Mouse (Mus musculus) CD4-positive, CD25-positive, alpha-beta regulatory T cell, adult 4 months (primary cell): Measurements from ENCODE around the gene Spg21. TPM values are rescaled to one million over a fixed set of nuclear protein-coding genes. Genes with fewer than 3 reads are reported as not detected.

Experiments
- ATAC-seq: one replicate; pipeline ENCODE4 v1.8.0; 2017
- polyA plus RNA-seq, 2 experiments: library from polyadenylated mRNA; unstranded; fragments of 100-300 nt; shearing (Covaris generic); gene quantifications; one replicate each; pipeline ENCODE4 v1.2.1; 2017

Gene Spg21
- polyA plus RNA-seq, 2 experiments from 2014 or later = 76.6 to 78.9 TPM

DNA sequence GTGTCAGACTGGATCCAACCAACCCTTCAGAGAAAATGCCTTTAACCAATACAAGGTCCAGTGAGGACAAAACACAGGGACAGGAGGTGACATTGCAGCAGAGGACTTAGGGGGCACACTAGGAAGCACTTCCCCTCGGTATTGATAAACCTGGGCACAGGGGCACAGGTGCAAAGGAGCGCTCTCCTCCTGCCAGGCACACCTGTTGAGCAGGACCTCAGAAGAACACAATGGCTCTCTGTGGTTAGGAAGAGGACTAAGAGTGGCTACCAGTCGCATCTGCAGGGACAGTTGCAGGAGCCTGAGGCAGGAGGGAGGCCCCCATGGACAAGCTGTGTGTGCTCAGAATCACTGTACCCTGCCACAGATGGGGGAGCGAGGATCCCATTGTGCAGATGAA is 75.7 kb downstream of the Spg21 start:
- ATAC-seq = no peak

Other genes starting within 250 kb of the Spg21 start
- gene Cilp, start 195.8 kb upstream of the Spg21 start, polyA plus RNA-seq = not detected
- gene Clpx, start 166.7 kb upstream of the Spg21 start, polyA plus RNA-seq = 10 to 100 TPM; 35.2 to 36.3 TPM
- gene Pdcd7, start 114.8 kb upstream of the Spg21 start, polyA plus RNA-seq = 1 to 10 TPM; 4.5 to 7.7 TPM
- not detected for gene Ubap1l, start 99.9 kb upstream of the Spg21 start, polyA plus RNA-seq
- gene Kbtbd13, start 69.3 kb upstream of the Spg21 start, polyA plus RNA-seq = not detected
- gene Rasl12, start 62.4 kb upstream of the Spg21 start, polyA plus RNA-seq = not detected
- not detected for gene Slc51b, start 38.0 kb upstream of the Spg21 start, polyA plus RNA-seq
- gene Mtfmt, start 25.2 kb upstream of the Spg21 start, polyA plus RNA-seq = 10 to 100 TPM; 29.3 to 31.7 TPM
- under 1 TPM in 1 of 2 experiments, not detected in 1; 0.35 TPM for gene Ankdd1a, start 59.2 kb downstream of the Spg21 start, polyA plus RNA-seq
- gene Plekho2, start 119.1 kb downstream of the Spg21 start, polyA plus RNA-seq = 10 to 100 TPM; 53.6 to 81.0 TPM
- gene Pif1, start 126.2 kb downstream of the Spg21 start, polyA plus RNA-seq = 1 to 10 TPM in 1 of 2 experiments, under 1 TPM in 1; 0.73 to 1.1 TPM
- gene Rbpms2, start 168.7 kb downstream of the Spg21 start, polyA plus RNA-seq = 1 to 10 TPM in 1 of 2 experiments, under 1 TPM in 1; 0.23 to 3.0 TPM
- gene Oaz2, start 207.1 kb downstream of the Spg21 start, polyA plus RNA-seq = 10 to 100 TPM; 28.1 to 40.3 TPM